Mouse (Mus musculus) cerebellum, adult 18-20 months (tissue): ENCODE results near the gene Tacc2.
A peak's percentile ranks its signal among the peaks of the same experiment; 100 is the strongest.

Experiments used
- DNase-seq, 2 experiments: peaks; one replicate each; pipeline ENCODE4 v3.0.0; 2021

The Tacc2 gene

GRCm38 (mm10) chr7:130732908-130733307 is 155.7 kb downstream of the Tacc2 start:
- no peak for DNase-seq

GRCm38 (mm10) chr7:130733423-130733822 is 156.2 kb downstream of the Tacc2 start:
- no peak for DNase-seq

- DNase-seq = no peak
Observed at GRCm38 (mm10) chr7:130734195-130734787, 157.1 kb downstream of the Tacc2 start.

GRCm38 (mm10) chr7:130741099-130741498 is 163.9 kb downstream of the Tacc2 start:
- no peak for DNase-seq

- no peak for DNase-seq
Observed at GRCm38 (mm10) chr7:130743239-130744025, 166.2 kb downstream of the Tacc2 start.

- no peak for DNase-seq
Observed at GRCm38 (mm10) chr7:130749165-130749564, 171.9 kb downstream of the Tacc2 start.

- DNase-seq = no peak
Observed at GRCm38 (mm10) chr7:130750752-130751490, 173.7 kb downstream of the Tacc2 start.

GRCm38 (mm10) chr7:130751678-130752077 is 174.4 kb downstream of the Tacc2 start:
- DNase-seq = no peak

GRCm38 (mm10) chr7:130754790-130755189 is 177.6 kb downstream of the Tacc2 start:
- peak; percentile 48 to 63 for DNase-seq

- DNase-seq = no peak
Observed at GRCm38 (mm10) chr7:130756343-130756835, 179.2 kb downstream of the Tacc2 start.

GRCm38 (mm10) chr7:130757326-130757865 is 180.2 kb downstream of the Tacc2 start:
- DNase-seq = no peak

- DNase-seq = peak; percentile 73 to 75
Observed at GRCm38 (mm10) chr7:130762071-130762897, 185.0 kb downstream of the Tacc2 start.

- no peak for DNase-seq
Observed at GRCm38 (mm10) chr7:130764160-130764559, 186.9 kb downstream of the Tacc2 start.

- DNase-seq = peak; percentile 24 to 39
Observed at GRCm38 (mm10) chr7:130766411-130767170, 189.4 kb downstream of the Tacc2 start.

- DNase-seq = no peak
Observed at GRCm38 (mm10) chr7:130768151-130768550, 190.9 kb downstream of the Tacc2 start.

GRCm38 (mm10) chr7:130770707-130771106 is 193.5 kb downstream of the Tacc2 start:
- DNase-seq = peak; percentile 85 to 87

- peak in 1 of 2 experiments; percentile 24 for DNase-seq
Observed at GRCm38 (mm10) chr7:130773171-130773830, 196.1 kb downstream of the Tacc2 start.

GRCm38 (mm10) chr7:130773914-130774630 is 196.8 kb downstream of the Tacc2 start, which contains the start of gene Btbd16:
Btbd16 (plus strand) TSS chr7:130774069.
- DNase-seq = no peak

GRCm38 (mm10) chr7:130780866-130781419 is 203.7 kb downstream of the Tacc2 start:
- DNase-seq = no peak
